Mouse (Mus musculus) kidney, adult 9 months (tissue): ENCODE measurements around the gene Nipal4.

ENCODE experiments used
- DNase-seq: peaks from one replicate; pipeline ENCODE4 v3.0.0; 2022

The Nipal4 gene

GRCm38 (mm10) chr11:46156945-46157344 lies 9.4 kb downstream of the Nipal4 start:
- no peak for DNase-seq

GRCm38 (mm10) chr11:46146619-46147018 lies 19.7 kb downstream of the Nipal4 start:
- no peak for DNase-seq

DNA sequence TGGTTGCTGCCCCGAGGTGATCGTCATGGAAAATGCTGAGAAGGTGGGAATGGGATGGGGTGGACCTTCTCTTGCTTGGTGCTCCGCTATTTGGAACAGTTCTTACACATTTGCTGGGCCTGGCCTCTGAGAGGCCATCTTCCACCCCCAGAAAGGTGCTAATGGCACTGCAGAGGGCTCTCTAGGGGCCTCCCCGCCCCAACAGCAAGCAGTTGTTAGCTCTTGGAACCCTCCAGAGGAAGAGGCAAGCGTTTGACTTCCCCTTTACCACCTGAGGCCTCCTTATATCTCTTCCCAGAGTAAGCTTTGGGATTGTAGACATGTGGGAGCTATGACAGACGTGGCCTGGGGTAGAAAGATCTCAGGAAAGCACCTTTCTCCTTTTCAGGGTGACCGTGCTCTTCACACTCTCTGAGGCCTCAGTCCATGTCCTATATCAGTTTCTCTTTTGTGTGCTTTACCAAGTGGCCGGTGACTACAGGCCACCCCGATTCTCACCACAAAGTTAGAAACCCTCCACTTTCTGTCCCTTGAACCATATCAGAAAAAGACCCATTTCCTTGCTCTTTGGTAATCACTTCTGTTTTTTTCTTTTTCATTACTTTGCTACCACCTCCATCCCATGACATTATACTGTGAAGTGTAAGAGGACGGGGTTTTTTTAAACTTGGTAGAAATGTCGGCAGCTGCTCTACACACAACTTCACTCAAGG lies 21.0 kb downstream of the Nipal4 start:
- no peak for DNase-seq

GRCm38 (mm10) chr11:46143342-46143741 lies 23.0 kb downstream of the Nipal4 start:
- DNase-seq: no peak

DNA sequence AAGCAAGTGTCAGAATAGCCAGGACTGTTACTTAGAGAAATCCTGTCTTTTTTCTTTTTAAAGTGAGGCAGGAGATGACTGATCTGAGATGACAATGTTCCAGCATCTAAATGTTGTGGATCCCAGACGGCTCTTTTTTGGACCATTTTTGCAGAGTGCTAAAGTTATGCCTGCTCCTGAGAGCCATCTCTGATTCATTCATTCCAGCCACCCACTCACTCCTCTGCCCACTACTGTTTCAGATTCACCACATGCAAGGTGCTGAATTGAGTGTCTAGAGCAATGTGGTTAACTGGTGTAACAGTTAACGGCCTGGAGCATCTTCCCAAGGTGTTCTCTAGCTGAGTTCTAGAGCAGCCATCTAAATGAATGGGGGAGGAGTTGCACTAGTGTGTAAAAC lies 31.4 kb downstream of the Nipal4 start:
- DNase-seq: no peak

GRCm38 (mm10) chr11:46131022-46131986 lies 35.0 kb downstream of the Nipal4 start:
- no peak for DNase-seq

DNA sequence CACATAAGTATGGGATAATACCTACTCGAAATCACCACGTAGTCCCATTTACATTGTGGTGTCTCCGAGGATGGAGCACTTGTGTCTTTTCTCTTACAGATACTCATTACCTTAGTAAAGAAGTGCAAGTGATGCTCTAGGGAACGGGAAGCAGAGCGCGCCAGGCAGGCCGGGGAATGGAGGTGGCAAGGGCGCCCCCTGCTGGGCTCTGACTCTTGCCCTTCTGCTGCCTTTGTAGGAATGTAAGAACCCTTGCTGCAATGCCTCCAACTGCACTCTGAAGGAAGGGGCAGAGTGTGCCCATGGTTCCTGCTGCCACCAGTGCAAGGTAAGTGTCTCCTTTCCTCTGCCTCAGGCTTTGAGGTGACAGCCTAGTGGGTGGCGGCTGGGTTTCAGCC lies 37.8 kb downstream of the Nipal4 start:
- peak; percentile 64 for DNase-seq

- DNase-seq: peak; percentile 29
These were observed 38.4 kb downstream of the Nipal4 start for GRCm38 (mm10) chr11:46127621-46128547.

DNA sequence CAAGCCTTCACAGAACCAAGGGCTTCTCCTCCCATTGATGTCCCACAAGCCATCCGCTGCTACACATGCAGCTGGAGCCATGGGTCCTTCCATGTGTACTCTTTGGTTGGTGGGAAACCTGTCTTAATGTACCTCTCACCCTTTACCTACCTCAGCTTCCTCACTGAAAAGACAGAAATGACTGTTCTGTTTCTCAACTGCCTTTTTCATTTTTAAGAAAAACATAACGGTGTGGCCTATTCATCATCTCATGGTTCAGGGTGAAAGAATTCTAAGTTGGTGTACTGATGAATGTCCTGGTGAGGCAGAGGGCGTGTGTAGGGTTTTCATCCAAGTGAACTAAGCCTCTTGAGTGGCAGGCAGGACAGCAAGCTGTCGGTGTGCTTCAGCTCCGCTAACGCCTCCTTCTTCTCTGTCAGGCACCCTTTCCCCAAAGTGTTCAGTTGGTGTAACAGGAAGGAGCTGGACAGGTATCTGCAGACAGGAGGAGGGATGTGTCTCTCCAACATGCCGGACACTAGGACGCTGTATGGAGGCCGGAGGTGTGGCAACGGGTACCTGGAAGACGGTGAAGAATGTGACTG lies 39.4 kb downstream of the Nipal4 start:
- DNase-seq: no peak

GRCm38 (mm10) chr11:46126317-46126716 lies 40.0 kb downstream of the Nipal4 start:
- DNase-seq: no peak

GRCm38 (mm10) chr11:46125835-46126229 lies 40.5 kb downstream of the Nipal4 start:
- no peak for DNase-seq

- no peak for DNase-seq
These were observed 41.0 kb downstream of the Nipal4 start for GRCm38 (mm10) chr11:46125093-46125834.

DNA sequence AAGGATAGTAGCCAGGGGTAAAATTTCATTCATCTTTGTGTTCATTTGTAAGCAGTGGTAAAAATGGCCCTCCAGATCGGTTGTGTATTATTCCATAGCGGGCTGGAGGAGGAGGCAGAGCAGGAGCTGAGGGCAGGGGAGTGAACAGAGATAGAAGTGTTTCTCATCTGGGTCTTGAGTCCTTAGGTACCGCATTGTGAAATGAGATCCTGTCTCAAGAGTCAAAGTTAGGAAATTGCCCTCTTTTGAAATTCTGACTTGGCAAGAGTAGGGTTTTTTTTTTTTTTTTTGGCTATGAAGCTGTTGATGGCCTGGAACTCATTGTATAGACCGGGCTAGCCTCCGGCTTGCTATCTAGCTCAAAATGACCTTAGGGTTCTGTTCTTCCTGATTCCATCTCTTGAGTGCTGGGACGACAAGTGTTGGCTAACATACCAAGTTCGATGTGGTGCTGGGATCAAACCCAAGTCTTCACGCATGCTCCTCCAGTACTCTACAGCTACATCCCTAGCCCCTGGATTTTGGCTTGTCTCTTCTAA lies 42.9 kb downstream of the Nipal4 start:
- DNase-seq: no peak

DNA sequence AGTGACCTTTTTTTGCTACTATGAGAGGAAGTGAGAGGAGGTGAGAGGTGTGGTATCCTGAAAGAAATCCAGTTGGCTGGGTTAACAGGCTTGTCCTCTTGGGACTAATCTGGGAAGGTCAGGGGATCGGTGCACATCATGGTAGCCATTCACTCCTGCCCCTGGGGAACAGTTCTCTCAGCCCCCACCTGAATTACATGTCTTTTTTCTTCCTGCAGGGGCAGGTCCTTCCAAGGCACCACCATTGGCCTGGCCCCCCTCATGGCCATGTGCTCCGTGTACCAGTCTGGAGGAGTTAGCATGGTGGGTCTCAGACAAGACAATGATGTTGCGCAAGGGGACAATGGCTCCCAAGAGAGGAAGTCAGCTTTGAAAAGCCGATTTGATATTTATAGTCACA lies 43.4 kb downstream of the Nipal4 start:
- DNase-seq: no peak

- no peak for DNase-seq
These were observed 44.6 kb downstream of the Nipal4 start for GRCm38 (mm10) chr11:46121666-46122065.

DNA sequence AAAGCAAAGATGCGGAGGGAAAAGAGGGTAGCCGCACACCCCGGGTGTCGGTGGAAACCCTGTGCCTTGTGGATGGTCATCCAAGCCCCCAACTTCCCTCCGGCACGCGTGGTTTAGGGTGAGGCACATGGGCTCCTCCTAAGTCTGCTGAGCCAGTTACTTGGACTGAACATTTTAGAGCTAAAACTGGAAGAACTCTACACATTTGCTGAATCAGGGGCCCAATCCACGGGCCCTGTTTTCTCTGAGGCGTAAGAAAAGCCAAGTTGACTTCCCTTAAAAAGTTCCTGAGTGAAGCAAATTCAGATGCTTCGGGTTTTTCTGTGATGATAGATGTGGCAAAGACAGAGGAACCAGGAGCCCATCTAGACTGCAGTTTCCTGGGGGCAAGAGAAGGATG lies 46.2 kb downstream of the Nipal4 start:
- no peak for DNase-seq

- no peak for DNase-seq
These were observed 46.7 kb downstream of the Nipal4 start for GRCm38 (mm10) chr11:46119624-46120023.

- DNase-seq: peak; percentile 28
These were observed 49.8 kb downstream of the Nipal4 start for GRCm38 (mm10) chr11:46116510-46116909.

DNA sequence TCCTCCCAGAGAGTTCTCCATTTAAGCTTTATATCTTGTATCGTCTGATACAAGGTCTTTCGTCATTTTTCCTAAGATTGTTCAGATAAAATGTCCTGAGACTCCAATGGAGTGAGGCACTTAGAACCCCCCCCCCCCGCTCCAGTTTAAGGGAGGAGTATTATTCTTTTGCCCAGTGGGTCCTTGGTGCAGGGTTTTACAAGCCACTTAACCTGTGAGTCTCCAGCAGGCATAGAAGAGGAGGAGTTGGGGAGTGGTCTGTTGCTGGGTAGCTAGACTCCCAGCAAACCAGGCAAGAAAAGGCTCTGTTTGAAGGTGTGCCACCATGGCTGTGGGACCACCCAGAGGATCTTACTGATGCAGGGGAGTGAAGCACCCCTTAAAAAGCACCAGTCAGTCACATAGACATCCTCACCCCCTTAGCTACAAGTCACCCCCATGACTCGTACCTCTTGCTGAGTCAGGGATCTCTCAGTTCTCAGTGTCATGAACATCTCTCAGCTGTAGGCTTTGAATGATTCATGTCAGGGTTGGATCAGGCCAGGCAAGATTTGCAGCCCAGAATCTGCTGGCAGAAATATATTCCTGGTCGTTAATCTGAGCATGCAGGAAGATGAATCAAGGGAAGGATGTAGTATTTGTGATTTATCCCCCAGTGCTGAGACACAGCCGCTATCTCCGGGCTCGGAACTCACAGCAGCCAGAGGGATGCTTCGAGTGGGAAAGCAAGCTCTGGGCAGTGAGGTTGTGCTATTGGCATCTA lies 50.7 kb downstream of the Nipal4 start:
- peak; percentile 34 for DNase-seq

DNA sequence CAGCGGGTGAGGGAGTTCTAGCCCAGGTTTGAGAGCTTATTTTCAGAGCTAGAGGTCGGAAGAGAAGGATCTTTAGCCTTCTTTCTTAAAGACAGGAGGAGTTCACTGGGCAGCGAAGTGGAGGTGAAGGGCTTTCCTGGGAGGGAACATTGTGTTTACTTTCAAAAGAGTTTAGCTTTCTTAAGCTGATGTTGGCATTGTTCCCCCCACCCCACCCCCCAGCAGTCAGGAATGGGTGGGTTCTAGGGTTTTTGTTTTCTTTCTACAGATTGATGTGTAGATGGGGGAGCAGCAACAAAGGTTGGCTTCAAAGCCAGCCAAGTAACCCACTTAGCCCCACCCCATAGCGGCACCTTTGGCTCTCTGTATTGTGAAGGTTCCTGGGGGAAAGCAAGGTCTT lies 51.3 kb downstream of the Nipal4 start:
- no peak for DNase-seq

DNA sequence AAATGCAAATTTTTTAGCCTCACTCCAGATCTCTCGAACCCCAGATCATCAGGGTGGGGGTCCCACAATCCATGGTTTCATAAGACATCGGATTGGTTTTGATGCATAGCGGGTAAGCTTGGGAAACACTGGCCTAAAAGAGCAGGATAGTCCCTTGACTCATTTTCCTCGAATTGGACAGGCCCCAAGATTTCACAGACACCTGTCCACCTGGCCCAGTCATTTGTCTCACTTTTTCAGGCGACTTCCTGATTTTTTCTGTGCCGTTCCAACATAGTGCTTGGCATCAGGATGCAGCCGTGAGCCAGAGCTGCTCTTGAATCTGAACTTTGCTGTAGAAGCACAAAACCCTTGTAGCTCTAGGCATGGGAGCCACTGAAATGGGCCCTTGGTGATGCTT lies 52.1 kb downstream of the Nipal4 start:
- DNase-seq: no peak
